Mouse (Mus musculus) forebrain, embryonic 13.5 days (tissue): ENCODE results near the gene Tes. TPM values are rescaled to one million over a fixed set of nuclear protein-coding genes. Genes with fewer than 3 reads are reported as not detected.
A peak's percentile ranks its signal among the peaks of the same experiment; 100 is the strongest.

Source experiments
- ATAC-seq: fragments of 200-750 bp; cut with Nextera tagmentation; 2 replicates; pipeline ENCODE4 v1.8.0; 2017
- H3K27ac ChIP-seq: fragments of 300-500 bp; sonication (generic); 2 replicates; pipeline ENCODE4 v1.5.1; 2015; ENCODE audit warnings: inconsistent platforms, mild to moderate bottlenecking, moderate library complexity
- H3K27me3 ChIP-seq: fragments of 300-500 bp; sonication (generic); 2 replicates; pipeline ENCODE4 v1.6.1; 2015; ENCODE audit warnings: mild to moderate bottlenecking, inconsistent platforms
- H3K36me3 ChIP-seq: fragments of 300-500 bp; sonication (generic); 2 replicates; pipeline ENCODE4 v1.6.1; 2015; ENCODE audit warnings: mild to moderate bottlenecking, inconsistent platforms; ENCODE audit not compliant: poor library complexity, severe bottlenecking
- H3K4me1 ChIP-seq: fragments of 300-500 bp; sonication (generic); 2 replicates; pipeline ENCODE4 v1.6.1; 2015; ENCODE audit warnings: inconsistent platforms
- H3K4me2 ChIP-seq: fragments of 300-500 bp; sonication (generic); 2 replicates; pipeline ENCODE4 v1.6.1; 2015; ENCODE audit warnings: inconsistent platforms, mild to moderate bottlenecking, moderate library complexity
- H3K4me3 ChIP-seq: fragments of 300-500 bp; sonication (generic); 2 replicates; pipeline ENCODE4 v1.5.1; 2015; ENCODE audit warnings: mild to moderate bottlenecking, inconsistent platforms
- H3K9ac ChIP-seq: fragments of 300-500 bp; sonication (generic); 2 replicates; pipeline ENCODE4 v1.6.1; 2015; ENCODE audit warnings: mild to moderate bottlenecking, inconsistent platforms
- H3K9me3 ChIP-seq: fragments of 300-500 bp; sonication (generic); replicated peaks from 2 replicates; pipeline ENCODE4 v1.6.1; 2016; ENCODE audit warnings: inconsistent platforms
- WGBS: fragments of 180-500 bp; shearing (Covaris S2); methylation state at CpG from one replicate; pipeline ENCODE4 v1.1.7; 2015; 5-methylcytosine and 5-hydroxymethylcytosine counted together
- polyA plus RNA-seq: library from polyadenylated mRNA; unstranded; fragments of >200 nt; fragmentation: Nextera tagmentation; extraction: Ambion mirVana; gene quantifications from 2 replicates; pipeline ENCODE4 v1.2.1, GENCODE M21; 2015

Tes gene
- polyA plus RNA-seq, 1 experiment from 2014 or later = 20.1 TPM

DNA sequence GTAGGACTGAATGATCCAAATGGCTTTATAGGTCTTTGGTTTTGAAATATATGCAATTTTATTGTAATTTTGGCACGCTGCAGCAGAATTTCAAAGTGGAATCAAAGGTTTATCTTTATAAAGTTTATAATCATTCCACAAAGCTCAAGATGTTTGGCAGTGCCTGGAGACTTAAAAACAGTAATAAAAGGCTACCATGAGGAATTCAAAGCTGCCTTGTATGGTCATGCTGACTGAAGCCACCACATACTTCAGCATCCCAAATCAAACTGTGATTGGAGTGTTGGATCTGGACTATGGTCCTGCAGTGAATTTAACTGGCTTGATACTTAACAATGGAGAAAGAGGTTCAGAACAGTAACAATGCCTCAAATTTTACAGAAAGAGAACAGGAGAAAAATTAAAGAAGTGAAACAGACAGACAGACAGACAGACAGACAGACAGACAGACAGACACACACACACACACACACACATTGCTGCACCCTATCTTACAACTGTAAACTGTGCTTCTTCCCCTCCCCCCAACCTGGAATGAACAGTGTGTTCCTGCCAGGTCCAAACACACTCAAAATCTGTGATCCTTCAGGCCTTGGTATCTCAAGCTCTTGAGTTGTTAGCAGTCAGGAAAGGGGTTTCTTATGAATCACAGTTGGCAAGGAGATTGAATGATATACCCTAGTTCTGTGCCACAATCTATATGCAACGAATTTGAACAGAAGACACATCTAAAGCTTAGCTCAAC lies 50.3 kb downstream of the Tes start:
- WGBS = 82% methylated on average over 2 of the region's 2 CpGs
- Histone ChIP-seq H3K4me1 (no peaks in the 10 kb centered on the region), H3K4me2 (no peak overlapping the region), H3K27me3 (no peaks in the 10 kb centered on the region), H3K9me3 (no peaks in the 10 kb centered on the region), H3K36me3 (no peaks in the 10 kb centered on the region), H3K4me3 (no peak overlapping the region), H3K9ac (no peak overlapping the region), H3K27ac (no peak overlapping the region)
- ATAC-seq = no peak

- no peak overlapping the region for H3K27ac ChIP-seq
- no peak for ATAC-seq
- H3K4me2 ChIP-seq = no peak overlapping the region
- H3K9me3 ChIP-seq = no peaks in the 10 kb centered on the region
- H3K36me3 ChIP-seq = no peaks in the 10 kb centered on the region
- no peaks in the 10 kb centered on the region for H3K4me1 ChIP-seq
- 90% methylated on average over 7 of the region's 7 CpGs for WGBS
- no peak overlapping the region for H3K9ac ChIP-seq
- H3K4me3 ChIP-seq = no peak overlapping the region
- H3K27me3 ChIP-seq = no peaks in the 10 kb centered on the region
Measured at GRCm38 (mm10) chr6:17119521-17120232, 54.7 kb downstream of the Tes start.

GRCm38 (mm10) chr6:17140021-17140420 lies 75.1 kb downstream of the Tes start:
- Histone ChIP-seq H3K27ac (no peak overlapping the region), H3K9ac (no peak overlapping the region), H3K4me1 (0 out of 2 replicates have a peak, but pooled peaks cover 2% of the 10 kb centered on the region), H3K27me3 (no peaks in the 10 kb centered on the region), H3K4me3 (no peak overlapping the region), H3K36me3 (no peaks in the 10 kb centered on the region), H3K9me3 (no peaks in the 10 kb centered on the region), H3K4me2 (no peak overlapping the region)
- 83% methylated on average over 2 of the region's 2 CpGs for whole genome bisulfite sequencing
- no peak for ATAC-seq

DNA sequence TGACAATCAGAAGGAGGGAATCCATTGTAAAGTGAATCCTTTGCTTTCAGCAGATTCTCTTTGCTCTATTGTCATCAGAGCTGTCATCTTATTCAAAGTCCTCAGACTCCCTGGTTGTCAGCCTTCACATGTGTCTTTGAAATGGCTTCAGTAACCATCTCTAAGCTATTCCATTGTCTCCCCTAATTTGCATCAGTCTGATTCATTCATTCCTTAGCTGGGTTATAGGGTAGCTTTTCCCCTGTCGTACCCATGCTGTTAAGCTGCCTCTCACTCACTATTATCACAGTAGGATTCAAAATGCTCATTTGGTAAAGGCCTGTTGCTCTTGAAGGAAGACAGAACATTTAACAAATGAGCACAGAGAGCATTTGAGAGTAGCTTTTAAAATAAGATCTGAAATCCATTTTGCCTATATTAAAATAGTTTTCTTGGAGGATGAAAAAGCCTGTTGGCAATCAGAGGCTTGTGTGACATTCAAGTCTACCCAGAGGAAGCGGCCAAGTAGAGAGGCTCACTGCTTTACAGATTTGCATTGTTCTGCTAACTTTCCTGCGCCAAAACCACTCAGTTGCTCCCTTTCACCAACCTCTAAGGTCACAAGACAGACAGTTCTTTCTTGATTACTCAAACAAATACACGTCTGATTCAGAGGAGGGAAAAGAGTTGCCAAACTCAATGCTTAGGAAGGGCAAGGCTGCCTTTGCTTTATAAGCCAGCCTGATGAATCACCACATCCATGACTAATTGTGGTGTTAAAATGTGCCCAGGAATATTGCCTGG lies 77.8 kb downstream of the Tes start:
- no peaks in the 10 kb centered on the region for H3K9me3 ChIP-seq
- peak; percentile 80 for ATAC-seq
- no peak overlapping the region for H3K9ac ChIP-seq
- no peaks in the 10 kb centered on the region for H3K27me3 ChIP-seq
- no peak overlapping the region for H3K27ac ChIP-seq
- no peak overlapping the region for H3K4me3 ChIP-seq
- no peak overlapping the region for H3K4me2 ChIP-seq
- no peaks in the 10 kb centered on the region for H3K36me3 ChIP-seq
- 0 out of 2 replicates have a peak, but pooled peaks cover 2% of the 10 kb centered on the region for H3K4me1 ChIP-seq
- WGBS = 27% methylated on average over 4 of the region's 4 CpGs

GRCm38 (mm10) chr6:17151071-17151715 lies 86.2 kb downstream of the Tes start:
- no peaks in the 10 kb centered on the region for H3K4me1 ChIP-seq
- H3K9ac ChIP-seq = no peak overlapping the region
- H3K27ac ChIP-seq = no peak overlapping the region
- no peaks in the 10 kb centered on the region for H3K27me3 ChIP-seq
- H3K4me3 ChIP-seq = no peak overlapping the region
- no peaks in the 10 kb centered on the region for H3K36me3 ChIP-seq
- no peaks in the 10 kb centered on the region for H3K9me3 ChIP-seq
- ATAC-seq = no peak; the same call in 1 of the 2 replicates
- no peak overlapping the region for H3K4me2 ChIP-seq
- 77% methylated on average over 4 of the region's 4 CpGs for WGBS

GRCm38 (mm10) chr6:17152551-17152950 lies 87.6 kb downstream of the Tes start:
- Histone ChIP-seq H3K27me3 (no peaks in the 10 kb centered on the region), H3K27ac (no peak overlapping the region), H3K4me2 (no peak overlapping the region), H3K4me3 (no peak overlapping the region), H3K36me3 (no peaks in the 10 kb centered on the region), H3K9me3 (no peaks in the 10 kb centered on the region), H3K4me1 (no peaks in the 10 kb centered on the region), H3K9ac (no peak overlapping the region)
- WGBS = 78% methylated on average over 3 of the region's 3 CpGs
- ATAC-seq = no peak

Other genes with a start within 250 kb of the Tes start
- gene Tfec, start 166.7 kb upstream of the Tes start, polyA plus RNA-seq = 0.17 and 0.30 TPM in 2 replicates
- gene Cav2, start 216.0 kb downstream of the Tes start, polyA plus RNA-seq = 7.8 and 8.1 TPM in 2 replicates
- 21.6 and 23.7 TPM in 2 replicates for gene Cav1, start 241.2 kb downstream of the Tes start, polyA plus RNA-seq